Mouse (Mus musculus): ENCODE measurements around the gene Kng1. TPM values are rescaled to one million over a fixed set of nuclear protein-coding genes. Genes with fewer than 3 reads are reported as not detected.
A peak's percentile ranks its signal among the peaks of the same experiment; 100 is the strongest.

Gene Kng1
- total and polyA plus RNA-seq, 3 experiments: not detected

GRCm38 (mm10) chr16:23115486-23115885 is 57.8 kb downstream of the Kng1 start:
- Histone ChIP-seq H3K9ac (ENCODE audit: control insufficient read depth, low read depth, low read length, poor library complexity, severe bottlenecking) (no peak overlapping the region), H3K79me2 (ENCODE audit: control insufficient read depth, insufficient read depth, low read length, poor library complexity) (peaks cover 21% of the 10 kb centered on the region), H3K9me3 (replicated peaks; ENCODE audit: insufficient read depth, low read length) (no peaks in the 10 kb centered on the region), H3K36me3 (ENCODE audit: control insufficient read depth in 1 of 2, insufficient read depth in 2 of 2, low read length in 2 of 2) (peaks cover 13 to 18% of the 10 kb centered on the region in 2 experiments), H3K27ac (ENCODE audit: control insufficient read depth, low read depth, low read length) (no peak overlapping the region), H3K4me3 (ENCODE audit: control insufficient read depth in 1 of 2, insufficient read depth in 1 of 2, low read depth in 2 of 2, low read length in 2 of 2) (no peak overlapping the region), H3K4me1 (ENCODE audit: control insufficient read depth in 1 of 2, insufficient read depth in 2 of 2, low read length in 2 of 2) (no peaks in the 10 kb centered on the region), H3K27me3 (ENCODE audit: control insufficient read depth in 1 of 2, insufficient read depth in 2 of 2, low read length in 2 of 2) (no peaks in the 10 kb centered on the region)
- TF ChIP-seq RCOR1 (IDR thresholded peaks at IDR 0.05; ENCODE audit: low read depth, low read length) (no peak), KAT2A (conservative IDR thresholded peaks at IDR 0.05; ENCODE audit: low read depth, low read length) (no peak), TCF12 (IDR thresholded peaks at IDR 0.05; ENCODE audit: low read depth, low read length) (no peak), RAD21 (IDR thresholded peaks at IDR 0.05; ENCODE audit: low read depth, low read length) (no peak), USF2 (IDR thresholded peaks at IDR 0.05; ENCODE audit: borderline replicate concordance in 1 of 2, insufficient read depth in 1 of 2, low read depth in 1 of 2, low read length in 2 of 2) (no peak), POLR2AphosphoS2 (IDR thresholded peaks at IDR 0.05; ENCODE audit: low read length) (no peak), ZC3H11A (IDR thresholded peaks at IDR 0.05; ENCODE audit: low read depth, low read length) (no peak), HCFC1 (IDR thresholded peaks at IDR 0.05; ENCODE audit: low read depth, low read length) (no peak), NRF1 (IDR thresholded peaks at IDR 0.05; ENCODE audit: insufficient read depth, low read depth, low read length, poor library complexity, severe bottlenecking) (no peak), SIN3A (IDR thresholded peaks at IDR 0.05; ENCODE audit: low read length) (no peak), USF1 (IDR thresholded peaks at IDR 0.05; ENCODE audit: low read depth, low read length) (no peak), MAFK (IDR thresholded peaks at IDR 0.05; ENCODE audit: borderline replicate concordance, low read depth, low read length) (no peak), MAX (IDR thresholded peaks at IDR 0.05; ENCODE audit: low read length) (no peak), POLR2A (IDR thresholded peaks at IDR 0.05; ENCODE audit: control insufficient read depth in 1 of 2, insufficient read depth in 1 of 2, low read depth in 1 of 2, low read length in 2 of 2, poor library complexity in 1 of 2) (no peak), ZMIZ1 (IDR thresholded peaks at IDR 0.05; ENCODE audit: low read depth, low read length) (no peak), UBTF (IDR thresholded peaks at IDR 0.05; ENCODE audit: borderline replicate concordance, insufficient read depth, low read depth, low read length) (no peak), MYC (IDR thresholded peaks at IDR 0.05; ENCODE audit: low read depth, low read length) (no peak), EP300 (IDR thresholded peaks at IDR 0.05; ENCODE audit: low read depth in 1 of 2, low read length in 2 of 2) (no peak), CHD2 (IDR thresholded peaks at IDR 0.05; ENCODE audit: low read length) (no peak)
- DNase-seq (ENCODE audit: low read depth, low spot score): peak; percentile 52

GRCm38 (mm10) chr16:23117173-23117572 is 59.5 kb downstream of the Kng1 start:
- no peak overlapping the region for H3K4me3 ChIP-seq (ENCODE audit: control insufficient read depth in 1 of 2, insufficient read depth in 1 of 2, low read depth in 2 of 2, low read length in 2 of 2)
- H3K9ac ChIP-seq (ENCODE audit: control insufficient read depth, low read depth, low read length, poor library complexity, severe bottlenecking): no peak overlapping the region
- H3K27me3 ChIP-seq (ENCODE audit: control insufficient read depth in 1 of 2, insufficient read depth in 2 of 2, low read length in 2 of 2): no peaks in the 10 kb centered on the region
- DNase-seq (ENCODE audit: low read depth, low spot score): no peak
- H3K4me1 ChIP-seq (ENCODE audit: control insufficient read depth in 1 of 2, insufficient read depth in 2 of 2, low read length in 2 of 2): no peaks in the 10 kb centered on the region
- H3K9me3 ChIP-seq (replicated peaks; ENCODE audit: insufficient read depth, low read length): no peaks in the 10 kb centered on the region
- peaks cover 9 to 13% of the 10 kb centered on the region in 2 experiments for H3K36me3 ChIP-seq (ENCODE audit: control insufficient read depth in 1 of 2, insufficient read depth in 2 of 2, low read length in 2 of 2)
- H3K27ac ChIP-seq (ENCODE audit: control insufficient read depth, low read depth, low read length): no peak overlapping the region
- TF ChIP-seq MAX (IDR thresholded peaks at IDR 0.05; ENCODE audit: low read length) (no peak), ZKSCAN1 (IDR thresholded peaks at IDR 0.05; ENCODE audit: low read depth, low read length) (no peak), GABPA (IDR thresholded peaks at IDR 0.05; ENCODE audit: low read depth, low read length) (no peak), EP300 (IDR thresholded peaks at IDR 0.05; ENCODE audit: low read depth in 1 of 2, low read length in 2 of 2) (no peak), GATA1 (IDR thresholded peaks at IDR 0.05; ENCODE audit: low read depth, low read length) (no peak), NRF1 (IDR thresholded peaks at IDR 0.05; ENCODE audit: insufficient read depth, low read depth, low read length, poor library complexity, severe bottlenecking) (no peak), MYC (IDR thresholded peaks at IDR 0.05; ENCODE audit: low read depth, low read length) (no peak), MAZ (IDR thresholded peaks at IDR 0.05; ENCODE audit: low read depth, low read length) (no peak), SMC3 (IDR thresholded peaks at IDR 0.05; ENCODE audit: low read depth, low read length) (no peak), ZNF384 (IDR thresholded peaks at IDR 0.05; ENCODE audit: low read depth, low read length) (no peak), KAT2A (conservative IDR thresholded peaks at IDR 0.05; ENCODE audit: low read depth, low read length) (no peak), UBTF (IDR thresholded peaks at IDR 0.05; ENCODE audit: borderline replicate concordance, insufficient read depth, low read depth, low read length) (no peak), ETS1 (IDR thresholded peaks at IDR 0.05; ENCODE audit: low read depth, low read length) (no peak)
- H3K79me2 ChIP-seq (ENCODE audit: control insufficient read depth, insufficient read depth, low read length, poor library complexity): peaks cover 8% of the 10 kb centered on the region; the same call in 1 of the 2 replicates
